Mouse (Mus musculus): ENCODE measurements around the gene LTO1. TPM values are rescaled to one million over a fixed set of nuclear protein-coding genes. Genes with fewer than 3 reads are reported as not detected.

The LTO1 gene
- polyA plus RNA-seq, 1 experiment from 2014 or later = 29.2 TPM

DNA sequence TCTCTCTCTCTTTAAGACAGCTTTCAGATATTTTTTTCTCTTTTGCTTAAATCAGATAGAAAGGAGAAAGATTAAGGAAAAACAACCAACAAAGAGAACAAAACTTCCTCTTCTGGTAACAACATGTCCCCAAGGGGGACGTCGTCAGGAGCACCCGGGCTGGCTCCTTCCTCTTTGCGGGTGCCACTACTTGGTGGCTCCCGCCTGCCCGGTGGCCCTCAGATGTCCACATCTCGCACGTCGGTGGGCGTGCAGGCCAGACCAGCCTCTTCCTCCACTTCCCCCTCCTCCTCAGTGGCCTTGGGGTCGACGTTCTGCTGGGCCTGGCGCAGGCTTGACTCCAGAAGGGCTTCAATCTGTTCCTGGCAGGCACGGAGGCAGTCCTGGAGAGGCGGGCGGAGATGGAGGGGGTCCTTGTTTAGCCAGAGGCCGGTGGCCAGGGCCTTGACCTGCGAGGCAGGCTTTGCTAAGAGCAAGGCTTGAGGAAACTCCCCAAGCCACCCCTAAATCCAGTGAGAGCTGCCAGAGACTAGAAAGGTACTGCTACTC is 17.6 kb downstream of the LTO1 start:
- Histone ChIP-seq H3K9me3 (ENCODE audit: control insufficient read depth, low read length) (no peaks in the 10 kb centered on the region), H3K4me2 (ENCODE audit: low read depth, low read length, severe bottlenecking) (no peak overlapping the region), H3K9ac (ENCODE audit: low read length) (no peak overlapping the region), H3K4me3 (ENCODE audit: low read depth, low read length) (no peak overlapping the region), H3K4me1 (replicated peaks; ENCODE audit: control insufficient read depth, insufficient read depth, low read length) (peaks cover 10% of the 10 kb centered on the region), H3K27me3 (ENCODE audit: control insufficient read depth, insufficient read depth, low read length) (no peaks in the 10 kb centered on the region), H3K27ac (ENCODE audit: low read depth, low read length) (no peak overlapping the region), H3K36me3 (ENCODE audit: control insufficient read depth, insufficient read depth, low read length) (peaks cover 40% of the 10 kb centered on the region; the same call in 1 of the 2 replicates)
- ATAC-seq (replicated peaks; ENCODE audit: low FRiP score) (no peak), DNase-seq (ENCODE audit: low spot score) (peak; percentile 54)
- 74% methylated on average over 18 of the region's 18 CpGs for WGBS

- no peaks in the 10 kb centered on the region for H3K9me3 ChIP-seq (ENCODE audit: control insufficient read depth, low read length)
- H3K4me1 ChIP-seq (replicated peaks; ENCODE audit: control insufficient read depth, insufficient read depth, low read length) = peaks cover 10% of the 10 kb centered on the region
- no peak overlapping the region for H3K4me3 ChIP-seq (ENCODE audit: low read depth, low read length)
- H3K36me3 ChIP-seq (ENCODE audit: control insufficient read depth, insufficient read depth, low read length) = peaks cover 40% of the 10 kb centered on the region; the same call in 1 of the 2 replicates
- ATAC-seq (replicated peaks; ENCODE audit: low FRiP score) (no peak), DNase-seq (ENCODE audit: low spot score) (no peak)
- 88% methylated on average over 3 of the region's 3 CpGs for WGBS
- no peak overlapping the region for H3K27ac ChIP-seq (ENCODE audit: low read depth, low read length)
- no peak overlapping the region for H3K9ac ChIP-seq (ENCODE audit: low read length)
- no peaks in the 10 kb centered on the region for H3K27me3 ChIP-seq (ENCODE audit: control insufficient read depth, insufficient read depth, low read length)
- H3K4me2 ChIP-seq (ENCODE audit: low read depth, low read length, severe bottlenecking) = no peak overlapping the region
Measured at GRCm38 (mm10) chr7:144933336-144933735, 18.4 kb downstream of the LTO1 start.

- no peak overlapping the region for H3K4me2 ChIP-seq (ENCODE audit: low read depth, low read length, severe bottlenecking)
- H3K4me1 ChIP-seq (replicated peaks; ENCODE audit: control insufficient read depth, insufficient read depth, low read length) = peaks cover 10% of the 10 kb centered on the region
- DNase-seq (ENCODE audit: low spot score) (peak; percentile 50), ATAC-seq (replicated peaks; ENCODE audit: low FRiP score) (no peak)
- peaks cover 40% of the 10 kb centered on the region; the same call in 1 of the 2 replicates for H3K36me3 ChIP-seq (ENCODE audit: control insufficient read depth, insufficient read depth, low read length)
- no peaks in the 10 kb centered on the region for H3K27me3 ChIP-seq (ENCODE audit: control insufficient read depth, insufficient read depth, low read length)
- H3K4me3 ChIP-seq (ENCODE audit: low read depth, low read length) = no peak overlapping the region
- WGBS = 93% methylated on average over 8 of the region's 8 CpGs
- no peaks in the 10 kb centered on the region for H3K9me3 ChIP-seq (ENCODE audit: control insufficient read depth, low read length)
- H3K9ac ChIP-seq (ENCODE audit: low read length) = no peak overlapping the region
- H3K27ac ChIP-seq (ENCODE audit: low read depth, low read length) = no peak overlapping the region
Measured at GRCm38 (mm10) chr7:144933796-144934195, 18.9 kb downstream of the LTO1 start.

DNA sequence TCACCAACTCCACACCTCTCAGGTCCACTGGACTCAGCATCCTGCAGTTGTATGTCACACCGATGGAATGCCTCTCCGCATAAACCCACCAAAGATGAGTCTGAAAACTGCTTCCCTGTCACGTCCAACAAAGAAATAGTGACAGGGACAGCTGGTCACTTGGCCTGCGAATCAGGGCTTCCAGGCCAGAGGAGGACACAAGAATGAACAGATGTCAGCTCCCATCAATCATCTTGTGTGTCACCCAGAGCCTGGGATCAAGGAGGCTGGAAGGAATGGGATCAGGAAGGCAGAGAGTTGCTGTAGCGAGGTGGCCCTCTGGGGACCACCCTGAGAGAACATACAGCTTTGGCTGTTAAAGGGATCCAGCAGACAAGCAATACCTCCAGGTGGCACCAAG is 20.0 kb downstream of the LTO1 start:
- peaks cover 40% of the 10 kb centered on the region; the same call in 1 of the 2 replicates for H3K36me3 ChIP-seq (ENCODE audit: control insufficient read depth, insufficient read depth, low read length)
- ATAC-seq (replicated peaks; ENCODE audit: low FRiP score) (no peak), DNase-seq (ENCODE audit: low spot score) (no peak)
- 88% methylated on average over 5 of the region's 5 CpGs for WGBS
- H3K9me3 ChIP-seq (ENCODE audit: control insufficient read depth, low read length) = no peaks in the 10 kb centered on the region
- H3K4me1 ChIP-seq (replicated peaks; ENCODE audit: control insufficient read depth, insufficient read depth, low read length) = peaks cover 10% of the 10 kb centered on the region
- H3K9ac ChIP-seq (ENCODE audit: low read length) = no peak overlapping the region
- no peaks in the 10 kb centered on the region for H3K27me3 ChIP-seq (ENCODE audit: control insufficient read depth, insufficient read depth, low read length)
- no peak overlapping the region for H3K27ac ChIP-seq (ENCODE audit: low read depth, low read length)
- H3K4me2 ChIP-seq (ENCODE audit: low read depth, low read length, severe bottlenecking) = no peak overlapping the region
- no peak overlapping the region for H3K4me3 ChIP-seq (ENCODE audit: low read depth, low read length)

DNA sequence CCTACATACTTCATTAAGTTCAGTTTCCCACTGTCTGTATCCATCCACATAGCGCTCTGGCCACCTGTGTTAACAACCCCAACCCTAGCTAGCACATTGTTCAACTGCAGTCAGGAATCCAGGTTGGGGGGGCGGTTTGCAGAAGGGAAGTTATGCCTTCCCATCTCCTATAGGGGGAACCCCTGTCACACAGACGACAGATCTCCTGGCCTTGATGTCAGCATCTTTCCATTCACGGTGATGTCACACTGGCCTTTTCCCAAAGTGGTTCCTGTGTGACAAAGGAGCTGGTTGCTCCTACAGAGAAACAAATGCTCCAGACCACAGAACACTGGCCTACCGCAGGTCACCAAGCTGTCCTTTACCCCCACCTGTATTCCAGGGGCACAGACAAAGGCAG is 20.7 kb downstream of the LTO1 start:
- WGBS = 59% methylated on average over 5 of the region's 5 CpGs
- Histone ChIP-seq H3K9ac (ENCODE audit: low read length) (peak overlapping the region; percentile 5; the same call in 1 of the 2 replicates), H3K27me3 (ENCODE audit: control insufficient read depth, insufficient read depth, low read length) (no peaks in the 10 kb centered on the region), H3K9me3 (ENCODE audit: control insufficient read depth, low read length) (no peaks in the 10 kb centered on the region), H3K4me3 (ENCODE audit: low read depth, low read length) (no peak overlapping the region), H3K4me2 (ENCODE audit: low read depth, low read length, severe bottlenecking) (no peak overlapping the region), H3K36me3 (ENCODE audit: control insufficient read depth, insufficient read depth, low read length) (peaks cover 36% of the 10 kb centered on the region; the same call in 1 of the 2 replicates), H3K27ac (ENCODE audit: low read depth, low read length) (no peak overlapping the region), H3K4me1 (replicated peaks; ENCODE audit: control insufficient read depth, insufficient read depth, low read length) (peaks cover 10% of the 10 kb centered on the region)
- ATAC-seq (replicated peaks; ENCODE audit: low FRiP score) (no peak), DNase-seq (ENCODE audit: low spot score) (no peak)

DNA sequence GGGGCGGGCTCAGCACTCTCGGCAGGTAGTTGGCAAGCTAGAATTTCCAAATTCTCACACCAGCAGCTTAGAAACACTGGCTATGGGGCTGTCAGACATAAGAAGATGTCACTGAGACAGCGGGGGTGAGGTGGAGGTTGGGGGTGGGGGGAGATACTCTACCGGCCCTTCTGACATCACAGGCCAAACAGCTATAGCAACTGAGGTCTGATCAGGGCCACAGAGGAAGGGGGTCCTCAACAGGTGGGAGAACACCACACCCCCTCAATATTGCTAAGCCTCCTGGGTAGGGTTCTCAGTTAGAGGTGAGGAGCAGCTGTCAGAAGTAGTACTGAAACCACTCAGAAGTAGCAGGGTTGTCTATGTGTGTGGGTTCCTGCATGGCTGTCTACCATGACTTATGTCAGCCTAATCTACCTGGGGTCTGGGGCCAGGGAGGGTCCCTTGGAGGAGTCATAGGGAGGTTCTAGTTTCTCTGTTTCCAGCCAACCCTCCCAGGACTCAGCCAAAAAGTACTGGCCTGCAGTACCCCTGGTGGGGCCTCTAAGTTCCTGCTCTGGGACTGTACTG is 21.5 kb downstream of the LTO1 start:
- 88% methylated on average over 4 of the region's 4 CpGs for WGBS
- H3K27me3 ChIP-seq (ENCODE audit: control insufficient read depth, insufficient read depth, low read length) = no peaks in the 10 kb centered on the region
- peaks cover 10% of the 10 kb centered on the region for H3K4me1 ChIP-seq (replicated peaks; ENCODE audit: control insufficient read depth, insufficient read depth, low read length)
- DNase-seq (ENCODE audit: low spot score) = no peak
- H3K4me2 ChIP-seq (ENCODE audit: low read depth, low read length, severe bottlenecking) = peak overlapping the region; percentile 11; the same call in 1 of the 2 replicates
- no peak overlapping the region for H3K27ac ChIP-seq (ENCODE audit: low read depth, low read length)
- no peak for ATAC-seq (replicated peaks; ENCODE audit: low FRiP score)
- peaks cover 36% of the 10 kb centered on the region; the same call in 1 of the 2 replicates for H3K36me3 ChIP-seq (ENCODE audit: control insufficient read depth, insufficient read depth, low read length)
- H3K4me3 ChIP-seq (ENCODE audit: low read depth, low read length) = no peak overlapping the region
- no peak overlapping the region; the same call in 1 of the 2 replicates for H3K9ac ChIP-seq (ENCODE audit: low read length)
- no peaks in the 10 kb centered on the region for H3K9me3 ChIP-seq (ENCODE audit: control insufficient read depth, low read length)

- DNase-seq (ENCODE audit: low spot score) = peak; percentile 95
- WGBS = 3% methylated on average over 20 of the region's 20 CpGs
- Histone ChIP-seq H3K9me3 (ENCODE audit: control insufficient read depth, low read length) (no peaks in the 10 kb centered on the region), H3K36me3 (ENCODE audit: control insufficient read depth, insufficient read depth, low read length) (peaks cover 34% of the 10 kb centered on the region; the same call in 1 of the 2 replicates), H3K9ac (ENCODE audit: low read length) (peak overlapping the region; percentile 93), H3K27ac (ENCODE audit: low read depth, low read length) (no peak overlapping the region), H3K27me3 (ENCODE audit: control insufficient read depth, insufficient read depth, low read length) (no peaks in the 10 kb centered on the region), H3K4me2 (ENCODE audit: low read depth, low read length, severe bottlenecking) (peak overlapping the region; percentile 61), H3K4me3 (ENCODE audit: low read depth, low read length) (peak overlapping the region; percentile 80), H3K4me1 (replicated peaks; ENCODE audit: control insufficient read depth, insufficient read depth, low read length) (peaks cover 15% of the 10 kb centered on the region)
- ATAC-seq (replicated peaks; ENCODE audit: low FRiP score) = no peak; the same call in 1 of the 2 replicates
Measured at GRCm38 (mm10) chr7:144937490-144937889, 22.6 kb downstream of the LTO1 start.

- Histone ChIP-seq H3K4me1 (replicated peaks; ENCODE audit: control insufficient read depth, insufficient read depth, low read length) (peaks cover 20% of the 10 kb centered on the region), H3K27me3 (ENCODE audit: control insufficient read depth, insufficient read depth, low read length) (no peaks in the 10 kb centered on the region), H3K36me3 (ENCODE audit: control insufficient read depth, insufficient read depth, low read length) (peaks cover 29% of the 10 kb centered on the region; the same call in 1 of the 2 replicates), H3K4me2 (ENCODE audit: low read depth, low read length, severe bottlenecking) (peak overlapping the region; percentile 61), H3K9ac (ENCODE audit: low read length) (peak overlapping the region; percentile 93), H3K4me3 (ENCODE audit: low read depth, low read length) (peak overlapping the region; percentile 80), H3K27ac (ENCODE audit: low read depth, low read length) (peak overlapping the region; percentile 63), H3K9me3 (ENCODE audit: control insufficient read depth, low read length) (no peaks in the 10 kb centered on the region)
- ATAC-seq (replicated peaks; ENCODE audit: low FRiP score) (no peak), DNase-seq (ENCODE audit: low spot score) (peak; percentile 71)
- WGBS = under 1% methylated on average over 39 of the region's 39 CpGs
Measured at GRCm38 (mm10) chr7:144937899-144938517, 23.1 kb downstream of the LTO1 start.

All from forebrain, embryonic 11.5 days (tissue).